Mouse (Mus musculus): ENCODE measurements at regions not wholly inside any gene's neighbourhood (a gene's known extent, or its start where the extent isn't known, plus 50 kb on each side); places are given as distances from the start of the nearest gene placed in this dataset.

DNA sequence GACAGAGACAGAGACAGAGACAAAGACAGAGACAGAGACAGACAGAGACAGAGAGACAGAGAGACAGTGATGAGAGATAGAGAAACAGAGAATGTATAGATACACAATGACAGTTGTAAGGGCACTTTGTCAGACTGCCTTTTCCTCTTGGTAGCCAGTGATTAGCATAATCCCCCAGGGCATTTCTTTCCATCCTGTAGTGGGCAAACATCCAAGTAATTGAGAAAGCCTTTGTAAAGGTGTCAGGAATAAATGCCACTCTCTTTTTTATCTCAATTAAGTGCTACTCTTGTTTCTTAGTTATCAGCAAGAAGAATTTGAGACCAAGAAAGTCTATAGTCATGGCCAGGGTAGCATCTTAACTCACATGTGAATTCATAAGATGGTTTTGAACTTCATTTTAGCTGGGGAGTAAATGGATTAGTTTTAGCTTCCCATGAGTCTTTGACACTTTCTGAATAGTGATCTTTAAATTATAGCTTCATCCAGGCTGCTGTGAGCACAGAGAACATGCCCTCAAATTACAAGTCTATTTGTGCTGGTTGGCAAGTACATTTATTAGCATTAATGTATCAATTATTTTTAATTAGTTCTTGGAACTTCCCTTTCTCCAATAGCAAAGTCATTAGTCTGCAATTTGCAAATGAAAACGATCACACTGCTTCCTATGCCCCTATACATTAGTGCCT lies 1215.9 kb downstream of the Gm9008 start:
- no peak for ATAC-seq
- Histone ChIP-seq H3K9me3 (ENCODE audit: low read length) (no peaks in the 10 kb centered on the region), H3K4me1 (ENCODE audit: insufficient read depth, low read length) (no peaks in the 10 kb centered on the region), H3K27ac (no peak overlapping the region), H3K4me2 (ENCODE audit: low read depth, low read length) (no peak overlapping the region), H3K9ac (replicated peaks; ENCODE audit: low read length) (no peak overlapping the region), H3K36me3 (ENCODE audit: insufficient read depth, low read length) (no peaks in the 10 kb centered on the region), H3K27me3 (ENCODE audit: insufficient read depth, low read length) (no peaks in the 10 kb centered on the region), H3K4me3 (ENCODE audit: low read length) (no peak overlapping the region)
- TF ChIP-seq CTCF (IDR thresholded peaks at IDR 0.05; ENCODE audit: low read depth), result no peak
- DNase-seq (ENCODE audit: low spot score), result peak; percentile 29
- 41% methylated on average over 1 of the region's 1 CpGs for WGBS

DNA sequence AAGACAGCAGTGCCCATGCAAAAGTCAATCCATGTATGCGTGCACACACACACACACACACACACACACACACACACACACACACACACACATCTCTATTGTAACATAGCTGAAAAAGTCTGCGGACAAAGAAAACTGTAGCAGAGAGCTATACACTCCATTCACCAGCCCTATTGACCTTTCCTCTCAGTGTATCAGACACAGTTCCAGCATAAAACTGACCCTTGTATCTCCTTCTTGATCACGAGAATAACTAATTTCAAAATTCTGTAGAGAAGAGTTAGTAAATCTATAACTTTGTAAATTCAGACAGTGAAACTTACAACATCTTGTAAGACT lies 1243.5 kb downstream of the Gm9008 start:
- H3K36me3 ChIP-seq (ENCODE audit: insufficient read depth, low read length), result no peaks in the 10 kb centered on the region
- H3K4me1 ChIP-seq (ENCODE audit: insufficient read depth, low read length), result no peaks in the 10 kb centered on the region
- H3K27ac ChIP-seq, result no peak overlapping the region
- H3K4me3 ChIP-seq (ENCODE audit: low read length), result no peak overlapping the region
- ATAC-seq (no peak), DNase-seq (ENCODE audit: low spot score) (no peak)
- H3K4me2 ChIP-seq (ENCODE audit: low read depth, low read length), result no peak overlapping the region
- WGBS, result 70% methylated on average over 3 of the region's 3 CpGs
- H3K27me3 ChIP-seq (ENCODE audit: insufficient read depth, low read length), result no peaks in the 10 kb centered on the region
- no peak overlapping the region for H3K9ac ChIP-seq (replicated peaks; ENCODE audit: low read length)
- H3K9me3 ChIP-seq (ENCODE audit: low read length), result no peaks in the 10 kb centered on the region
- no peak for TF ChIP-seq CTCF (IDR thresholded peaks at IDR 0.05; ENCODE audit: low read depth)

DNA sequence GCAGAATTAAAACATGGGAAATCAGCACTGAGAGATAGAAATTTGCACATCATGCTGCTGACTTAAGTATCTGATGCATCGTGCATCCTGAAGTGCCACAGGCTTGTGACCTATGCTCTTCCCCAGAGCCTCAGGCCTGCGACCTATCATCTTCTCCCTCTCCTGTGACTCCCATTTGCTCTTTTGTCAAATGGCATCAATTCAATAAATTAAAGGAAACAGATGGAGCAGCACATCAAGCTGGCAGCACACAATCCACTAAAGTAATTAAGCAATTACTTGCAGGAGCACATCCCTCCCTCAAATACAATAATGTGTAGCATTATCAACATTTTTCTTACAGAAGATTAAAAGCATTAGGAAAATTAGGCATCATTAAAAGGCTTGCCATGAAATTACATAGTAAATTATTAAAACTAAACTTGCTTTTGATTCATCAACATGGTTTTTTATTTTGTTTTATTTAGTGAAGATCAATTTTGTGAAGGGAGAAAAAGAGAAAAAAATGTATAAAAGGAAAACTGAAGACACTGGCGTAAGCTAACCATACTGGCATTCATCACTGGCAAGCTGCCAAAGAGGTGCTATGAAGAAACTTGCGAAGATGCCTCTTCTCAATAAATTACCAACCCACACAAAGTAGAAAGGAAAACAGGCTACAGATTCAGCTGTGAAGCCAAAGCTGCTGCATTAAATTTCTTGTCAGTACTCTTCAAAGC lies 1244.1 kb downstream of the Gm9008 start:
- no peak overlapping the region for H3K4me2 ChIP-seq (ENCODE audit: low read depth, low read length)
- DNase-seq (ENCODE audit: low spot score) (peak; percentile 72), ATAC-seq (0 out of 2 replicates have a peak, but pooled peaks have one; percentile 35)
- H3K9me3 ChIP-seq (ENCODE audit: low read length), result no peaks in the 10 kb centered on the region
- H3K9ac ChIP-seq (replicated peaks; ENCODE audit: low read length), result no peak overlapping the region
- no peaks in the 10 kb centered on the region for H3K36me3 ChIP-seq (ENCODE audit: insufficient read depth, low read length)
- no peak overlapping the region for H3K4me3 ChIP-seq (ENCODE audit: low read length)
- no peaks in the 10 kb centered on the region for H3K4me1 ChIP-seq (ENCODE audit: insufficient read depth, low read length)
- no peaks in the 10 kb centered on the region for H3K27me3 ChIP-seq (ENCODE audit: insufficient read depth, low read length)
- TF ChIP-seq CTCF (IDR thresholded peaks at IDR 0.05; ENCODE audit: low read depth), result no peak
- 26% methylated on average over 4 of the region's 4 CpGs for WGBS
- no peak overlapping the region for H3K27ac ChIP-seq

DNA sequence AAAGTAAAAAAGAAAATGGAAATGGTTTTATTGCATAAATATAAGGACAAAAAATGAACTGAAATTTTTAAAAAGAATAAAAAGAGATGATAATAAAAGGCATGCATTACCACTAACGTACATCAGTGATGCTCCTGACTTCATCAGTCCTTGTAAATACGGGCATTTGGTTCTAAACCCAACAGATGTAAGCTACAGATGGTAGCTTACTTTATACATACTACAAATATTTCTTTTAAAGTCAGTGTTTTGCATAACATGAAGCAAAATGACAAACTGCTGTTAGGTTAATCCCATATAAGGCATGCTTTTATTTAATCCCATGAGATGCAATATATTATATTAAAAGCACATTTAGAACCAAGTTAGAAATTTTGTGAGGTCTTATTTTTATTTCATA lies 1282.1 kb downstream of the Gm9008 start:
- no peak overlapping the region for H3K9ac ChIP-seq (replicated peaks; ENCODE audit: low read length)
- H3K27me3 ChIP-seq (ENCODE audit: insufficient read depth, low read length), result no peaks in the 10 kb centered on the region
- no peaks in the 10 kb centered on the region for H3K4me1 ChIP-seq (ENCODE audit: insufficient read depth, low read length)
- DNase-seq (ENCODE audit: low spot score) (no peak), ATAC-seq (no peak)
- 80% methylated on average over 2 of the region's 2 CpGs for WGBS
- H3K27ac ChIP-seq, result no peak overlapping the region
- no peak overlapping the region for H3K4me3 ChIP-seq (ENCODE audit: low read length)
- H3K36me3 ChIP-seq (ENCODE audit: insufficient read depth, low read length), result no peaks in the 10 kb centered on the region
- no peaks in the 10 kb centered on the region for H3K9me3 ChIP-seq (ENCODE audit: low read length)
- H3K4me2 ChIP-seq (ENCODE audit: low read depth, low read length), result no peak overlapping the region
- TF ChIP-seq CTCF (IDR thresholded peaks at IDR 0.05; ENCODE audit: low read depth), result no peak

DNA sequence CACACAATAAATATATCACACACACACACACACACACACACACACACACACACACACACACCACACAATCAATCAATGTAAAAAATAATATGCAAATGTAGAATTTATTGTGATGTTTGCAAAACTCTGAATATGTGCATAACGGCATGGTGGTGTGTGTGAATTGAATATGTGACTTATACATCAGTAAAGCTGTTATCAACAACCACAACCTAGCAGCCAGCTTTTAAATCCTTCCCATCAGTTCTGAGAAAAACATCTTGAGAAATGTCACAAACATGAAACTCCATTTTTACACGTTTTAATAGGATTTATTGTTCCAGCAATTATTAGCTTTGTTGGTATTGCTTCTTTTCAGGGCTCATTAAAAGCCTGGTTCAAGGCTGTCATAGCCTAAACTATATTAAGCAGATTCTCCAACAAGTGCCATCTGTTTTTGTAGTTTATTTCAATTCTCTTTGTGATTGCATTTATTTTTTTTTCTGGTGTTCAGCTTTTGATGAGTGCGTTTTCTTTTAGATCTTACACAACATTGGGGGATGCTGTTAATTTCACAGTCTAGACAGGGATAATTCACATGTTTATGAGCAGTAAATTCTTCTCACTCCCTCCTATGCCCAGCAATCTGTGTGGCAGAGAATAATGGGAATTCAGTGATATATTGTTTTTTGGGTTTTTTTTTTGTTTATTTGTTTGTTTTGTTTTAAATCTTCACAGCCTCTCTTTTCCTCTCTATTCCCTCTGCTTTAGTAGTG lies 1284.7 kb downstream of the Gm9008 start:
- H3K27me3 ChIP-seq (ENCODE audit: insufficient read depth, low read length), result no peaks in the 10 kb centered on the region
- H3K4me1 ChIP-seq (ENCODE audit: insufficient read depth, low read length), result no peaks in the 10 kb centered on the region
- WGBS, result 69% methylated on average over 3 of the region's 3 CpGs
- no peak overlapping the region for H3K4me3 ChIP-seq (ENCODE audit: low read length)
- DNase-seq (ENCODE audit: low spot score) (no peak), ATAC-seq (no peak)
- H3K4me2 ChIP-seq (ENCODE audit: low read depth, low read length), result no peak overlapping the region
- H3K36me3 ChIP-seq (ENCODE audit: insufficient read depth, low read length), result no peaks in the 10 kb centered on the region
- H3K9ac ChIP-seq (replicated peaks; ENCODE audit: low read length), result no peak overlapping the region
- H3K27ac ChIP-seq, result no peak overlapping the region
- no peak for TF ChIP-seq CTCF (IDR thresholded peaks at IDR 0.05; ENCODE audit: low read depth)
- H3K9me3 ChIP-seq (ENCODE audit: low read length), result no peaks in the 10 kb centered on the region
